Mouse (Mus musculus) lung, adult 2 months (tissue): ENCODE results near the gene Cyp2a12. TPM values are rescaled to one million over a fixed set of nuclear protein-coding genes. Genes with fewer than 3 reads are reported as not detected.
A peak's percentile ranks its signal among the peaks of the same experiment; 100 is the strongest.
"Not testable (repeated sequence)": the region's sequence is repeated elsewhere in the genome, so short reads cannot be mapped to it uniquely, and the experiment has no call there.

ENCODE experiments used
- DNase-seq: peaks from one replicate; pipeline ENCODE4 v3.0.0; 2022
- H3K4me1 ChIP-seq: fragments of 200-500 bp; 2 replicates; pipeline ENCODE4 v1.6.1; 2011; ENCODE audit warnings: low read length; ENCODE audit not compliant: control insufficient read depth, insufficient read depth
- H3K4me3 ChIP-seq: fragments of 200-500 bp; replicated peaks from 2 replicates; pipeline ENCODE3; 2011; ENCODE audit warnings: low read depth, mild to moderate bottlenecking, control low read depth, low read length; ENCODE audit errors: extremely low read depth
- CTCF ChIP-seq: fragments of 200-500 bp; IDR thresholded peaks from 2 replicates; pipeline ENCODE4 v1.5.1; 2011; ENCODE audit warnings: mild to moderate bottlenecking, low read length, control low read depth; ENCODE audit not compliant: insufficient read depth
- POLR2A ChIP-seq: fragments of 200-500 bp; IDR thresholded peaks from 2 replicates; pipeline ENCODE4 v1.6.1; 2011; ENCODE audit warnings: low read depth, mild to moderate bottlenecking, control low read depth, low read length, borderline replicate concordance; ENCODE audit errors: extremely low read depth
- WGBS: fragments of 180-500 bp; shearing (Covaris S2); methylation state at CpG from one replicate; pipeline ENCODE4 v1.1.7; 2018; 5-methylcytosine and 5-hydroxymethylcytosine counted together
- polyA plus RNA-seq: library from polyadenylated mRNA; depleted of rRNA; stranded (reverse); fragments of >200 nt; gene quantifications from 2 replicates; pipeline ENCODE4 v1.2.3, GENCODE M21; 2012; rRNA removed

The Cyp2a12 gene
- polyA plus RNA-seq, result 0.11 and 0.12 TPM in 2 replicates

- WGBS, result 72% methylated on average over 2 of the region's 2 CpGs
- Histone ChIP-seq H3K4me3 (no peak within 1 kb of the TSS), H3K4me1 (no peaks in the 10 kb centered on the region)
- TF ChIP-seq POLR2A (no peak), CTCF (no peak)
- DNase-seq, result no peak
Observed at GRCm38 (mm10) chr7:27028789-27029188, at the start of gene Cyp2a12. Cyp2a12 (plus strand) TSS chr7:27029081.

DNA sequence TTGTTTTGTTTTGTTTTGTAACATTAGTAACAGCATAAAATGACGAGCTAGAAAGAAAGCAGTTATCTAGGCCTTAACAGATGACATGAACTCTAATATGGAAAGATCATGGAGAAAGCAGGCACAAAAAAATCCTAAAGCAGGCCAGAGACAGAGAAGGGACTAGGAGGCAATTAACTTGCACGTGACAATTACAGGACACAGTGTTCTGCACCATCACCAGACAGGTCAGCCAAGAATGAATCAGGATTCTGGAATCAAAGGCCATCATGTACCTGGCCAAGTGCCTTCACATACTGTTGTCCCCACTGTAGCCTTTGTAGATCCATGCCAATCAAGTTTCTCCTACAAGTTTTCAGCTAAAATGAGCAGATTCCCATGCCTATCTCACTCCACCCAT is 47.4 kb upstream of the Cyp2a12 start:
- H3K4me3 ChIP-seq, H3K4me1 ChIP-seq, DNase-seq: not testable (repeated sequence)
- 64% methylated on average over 2 of the region's 2 CpGs for WGBS

DNA sequence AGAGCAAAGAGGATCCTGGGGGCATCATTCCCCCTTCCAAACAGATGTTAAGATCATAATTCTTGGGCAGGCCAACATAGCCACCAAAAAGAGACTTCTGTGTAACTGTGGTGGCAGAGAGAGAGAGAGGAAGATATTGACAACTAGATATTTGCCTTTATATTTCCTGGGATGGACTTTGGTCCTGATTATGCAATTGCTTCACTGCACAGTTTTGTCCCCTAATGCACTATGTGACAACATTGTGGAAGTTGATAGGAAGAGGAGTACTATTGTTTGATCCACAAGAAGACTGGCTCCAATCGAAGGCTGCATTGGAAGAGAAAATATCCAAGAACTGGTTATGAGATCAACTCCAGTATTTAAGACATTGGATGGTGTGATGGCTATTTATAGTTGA is 46.9 kb upstream of the Cyp2a12 start:
- not testable (repeated sequence) for H3K4me1 ChIP-seq, H3K4me3 ChIP-seq, DNase-seq
- 75% methylated on average over 1 of the region's 1 CpGs for WGBS

DNA sequence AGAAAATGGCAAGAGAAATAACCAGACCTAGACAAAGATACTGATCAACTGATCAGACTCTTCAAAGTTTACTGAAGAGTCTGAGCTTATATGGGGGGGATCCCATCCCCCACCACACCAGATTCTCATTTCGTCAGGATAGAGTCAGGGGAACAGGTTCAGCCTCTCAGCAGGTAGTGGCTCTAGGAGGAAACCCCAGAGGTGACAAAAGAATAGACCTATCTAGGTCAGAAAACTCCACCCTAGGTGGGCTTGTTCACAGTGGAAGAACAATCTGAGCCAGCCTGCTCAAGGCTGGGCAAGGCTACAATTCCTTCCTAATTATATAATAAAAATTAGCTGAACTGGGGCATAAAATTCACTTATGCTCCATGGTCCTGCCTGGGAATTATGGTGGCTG is 46.3 kb upstream of the Cyp2a12 start:
- 25% methylated on average over 1 of the region's 1 CpGs for WGBS
- no peaks in the 10 kb centered on the region for H3K4me1 ChIP-seq
- TF ChIP-seq POLR2A (no peak), CTCF (no peak)
- DNase-seq, result no peak
- H3K4me3 ChIP-seq, result no peak overlapping the region

- WGBS, result 10% methylated on average over 1 of the region's 1 CpGs
Observed at GRCm38 (mm10) chr7:26983151-26983550, 45.7 kb upstream of the Cyp2a12 start.

DNA sequence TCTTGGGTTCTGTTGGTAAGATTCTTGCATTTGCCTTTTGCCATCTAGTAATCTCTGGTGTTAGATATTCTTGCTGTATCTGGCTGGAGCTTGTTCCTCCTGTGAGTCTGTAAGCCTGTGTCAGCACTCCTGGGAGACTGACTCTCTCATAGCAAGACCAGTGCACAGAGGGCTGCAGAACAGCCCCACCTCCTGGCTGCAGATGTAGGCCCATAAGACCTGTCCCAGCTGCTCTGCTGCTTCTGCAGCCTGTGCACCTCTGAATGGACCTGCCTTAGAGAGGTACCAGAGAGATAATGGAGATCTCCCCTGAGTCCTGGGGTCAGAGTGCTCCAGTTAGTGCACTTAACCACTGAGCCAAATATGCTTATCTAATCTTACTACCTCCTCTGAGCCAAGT is 2.3 kb upstream of the Cyp2a12 start:
- H3K4me3 ChIP-seq, H3K4me1 ChIP-seq: not testable (repeated sequence)
- DNase-seq, result peak; percentile 31

More at GRCm38 (mm10) chr7:26983151-26983550, 45.7 kb upstream of the Cyp2a12 start:
- H3K4me3 ChIP-seq, DNase-seq, H3K4me1 ChIP-seq: not testable (repeated sequence)

DNA sequence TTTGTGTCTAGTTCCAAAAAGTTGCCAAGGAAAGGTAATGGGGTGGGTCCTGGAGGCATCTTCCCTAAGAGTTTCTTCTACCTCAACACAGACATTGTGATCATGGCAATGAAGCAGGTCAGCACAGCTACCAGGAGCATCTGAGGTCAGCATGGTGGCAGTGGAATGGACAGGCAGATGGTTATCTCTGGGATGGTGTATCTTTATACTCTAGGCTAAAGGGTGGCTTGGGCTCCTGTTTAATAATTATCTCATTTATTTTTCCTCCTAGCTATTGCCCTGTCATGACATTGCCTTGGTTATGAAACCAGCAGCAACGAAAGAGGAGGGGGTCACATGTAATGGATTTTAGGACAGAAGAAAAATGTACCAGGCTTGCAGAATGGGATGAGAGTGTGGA is 20.0 kb downstream of the Cyp2a12 start:
- H3K4me3 ChIP-seq, DNase-seq, H3K4me1 ChIP-seq: not testable (repeated sequence)
- WGBS, result 52% methylated on average over 1 of the region's 1 CpGs

- not testable (repeated sequence) for H3K4me3 ChIP-seq, H3K4me1 ChIP-seq, DNase-seq
- 81% methylated on average over 2 of the region's 2 CpGs for whole genome bisulfite sequencing
Observed at GRCm38 (mm10) chr7:27059333-27059732, 30.5 kb downstream of the Cyp2a12 start.

DNA sequence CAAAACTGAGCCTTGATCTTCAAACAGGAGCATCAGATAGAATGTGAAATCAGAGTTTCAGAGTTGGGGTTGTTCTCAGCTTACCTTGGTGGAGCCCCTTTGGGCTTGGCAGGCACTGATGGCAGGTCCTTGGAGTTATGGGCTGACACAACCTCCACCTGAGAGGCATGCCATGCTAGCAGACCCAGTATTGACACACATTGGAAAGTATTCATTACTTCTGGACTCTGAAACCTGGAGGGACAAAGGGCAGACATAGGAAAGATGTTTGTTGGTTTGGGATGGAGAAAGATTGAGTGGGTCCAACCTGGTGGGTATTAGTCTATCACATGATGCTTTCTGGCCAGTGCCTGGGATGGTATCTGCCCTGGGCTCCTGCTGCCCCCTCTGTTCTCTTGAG is 31.0 kb downstream of the Cyp2a12 start:
- DNase-seq, H3K4me1 ChIP-seq, H3K4me3 ChIP-seq: not testable (repeated sequence)

DNA sequence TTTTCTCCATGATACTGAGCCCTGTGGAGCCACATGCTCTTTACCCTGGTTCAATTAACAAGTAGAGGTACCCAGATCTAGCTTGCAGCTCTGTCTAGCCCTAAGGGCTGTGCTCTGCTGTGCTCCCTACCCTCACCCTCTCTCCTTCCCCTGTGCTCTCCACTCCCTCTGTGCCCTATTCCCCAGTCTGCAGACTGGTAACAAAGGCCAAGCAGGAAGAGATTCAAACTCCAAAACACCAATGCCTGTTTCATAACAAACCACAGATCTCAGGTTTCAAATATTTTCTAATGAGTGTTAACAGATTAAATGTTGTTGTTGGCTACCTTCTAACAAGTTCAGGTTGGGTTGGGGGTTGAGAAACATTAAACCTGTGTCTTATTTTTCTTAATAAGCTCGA is 49.8 kb downstream of the Cyp2a12 start:
- H3K4me1 ChIP-seq, result no peaks in the 10 kb centered on the region
- H3K4me3 ChIP-seq, result no peak overlapping the region
- TF ChIP-seq POLR2A, result no peak
- no peak for TF ChIP-seq CTCF
- 45% methylated on average over 1 of the region's 1 CpGs for WGBS
- no peak for DNase-seq

- TF ChIP-seq POLR2A (no peak), CTCF (no peak)
- no peaks in the 10 kb centered on the region for H3K4me1 ChIP-seq
- 50% methylated on average over 2 of the region's 2 CpGs for WGBS
- no peak for DNase-seq
- no peak overlapping the region for H3K4me3 ChIP-seq
Observed at GRCm38 (mm10) chr7:27081625-27082024, 52.7 kb downstream of the Cyp2a12 start.

Other genes with a start within 250 kb of the Cyp2a12 start
- not detected in 2 replicates for gene Cyp2g1, start 220.2 kb upstream of the Cyp2a12 start, polyA plus RNA-seq
- 28.3 and 52.7 TPM in 2 replicates for gene Cyp2a5, start 193.8 kb upstream of the Cyp2a12 start, polyA plus RNA-seq
- gene Cyp2a22, start 89.7 kb upstream of the Cyp2a12 start, polyA plus RNA-seq, result not detected in 2 replicates
- 3,886 and 4,289 TPM in 2 replicates for gene Cyp2f2, start 90.8 kb downstream of the Cyp2a12 start, polyA plus RNA-seq
- gene Cyp2t4, start 124.6 kb downstream of the Cyp2a12 start, polyA plus RNA-seq, result not detected in 2 replicates
- gene Egln2, start 137.7 kb downstream of the Cyp2a12 start, polyA plus RNA-seq, result 107 and 115 TPM in 2 replicates
- gene Rab4b, start 149.8 kb downstream of the Cyp2a12 start, polyA plus RNA-seq, result 67.8 and 69.0 TPM in 2 replicates
- gene Gm21983, start 152.0 kb downstream of the Cyp2a12 start, polyA plus RNA-seq, result not detected in 2 replicates
- 10.5 and 13.5 TPM in 2 replicates for gene Mia, start 152.1 kb downstream of the Cyp2a12 start, polyA plus RNA-seq
- gene BC024978, start 166.7 kb downstream of the Cyp2a12 start, polyA plus RNA-seq, result 11.2 and 13.5 TPM in 2 replicates
- 135 and 136 TPM in 2 replicates for gene Snrpa, start 167.2 kb downstream of the Cyp2a12 start, polyA plus RNA-seq
- 8.6 and 11.2 TPM in 2 replicates for gene Itpkc, start 199.6 kb downstream of the Cyp2a12 start, polyA plus RNA-seq
- 68.6 and 76.8 TPM in 2 replicates for gene Coq8b, start 203.9 kb downstream of the Cyp2a12 start, polyA plus RNA-seq
- gene Numbl, start 229.4 kb downstream of the Cyp2a12 start, polyA plus RNA-seq, result 33.0 and 36.4 TPM in 2 replicates